Mouse (Mus musculus) c-Kit-negative CD71-positive TER-119-positive erythroid progenitor cells, embryonic 14.5 days (primary cell): ENCODE results near the gene Dnah1.

Source experiments
- DNase-seq: peaks from one replicate; pipeline ENCODE4 v3.0.0-alpha.2; 2013; ENCODE audit warnings: low read depth, low spot score

Gene Dnah1

DNA sequence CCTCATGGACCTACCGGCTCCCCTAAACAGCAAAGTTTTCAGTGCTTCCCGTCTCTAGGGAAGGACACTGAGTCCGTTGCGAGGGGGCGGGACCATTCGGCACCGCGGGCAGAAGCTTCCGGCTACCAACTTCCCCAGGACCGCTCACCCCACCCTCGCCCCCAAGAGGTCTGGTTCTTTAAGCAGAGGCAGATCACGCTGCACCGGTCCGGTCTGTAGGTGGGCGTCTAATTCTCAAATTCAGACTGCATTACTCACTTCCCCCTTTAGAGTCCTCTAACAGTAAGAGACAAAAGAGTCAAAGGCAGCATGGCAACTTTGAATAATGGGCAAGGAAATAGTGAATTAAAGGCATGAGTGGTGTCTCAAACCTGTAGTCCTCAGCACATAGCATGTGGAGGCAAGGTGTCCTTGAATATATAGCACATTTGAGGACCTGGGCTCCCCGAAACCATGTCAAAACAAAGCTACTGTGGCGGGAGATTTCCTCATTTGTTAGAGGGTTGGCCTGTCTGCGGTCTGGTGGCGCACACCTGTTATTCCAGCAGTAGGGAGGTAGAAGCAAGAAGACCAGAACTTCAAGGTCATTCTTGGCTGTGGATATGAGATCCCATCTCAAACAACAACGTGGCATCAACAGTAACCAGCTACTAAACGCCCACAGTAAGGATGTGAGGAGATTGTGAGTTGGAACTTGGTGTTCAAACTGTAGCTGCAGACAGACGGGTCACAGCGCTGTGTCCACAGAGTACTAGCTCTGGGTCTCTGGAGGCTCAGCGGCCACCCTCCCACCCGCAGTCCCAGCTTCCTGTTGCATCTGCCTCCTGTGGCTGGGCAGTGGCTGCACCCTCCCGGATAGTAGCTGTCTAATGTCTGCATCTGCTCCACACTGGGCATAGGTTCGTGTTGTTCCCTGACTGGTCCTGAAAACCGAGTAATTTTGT is at the start of gene Dnah1:
TSS of gene Dnah1 (minus strand) at position 48 of the 944 bp plus-strand sequence.
- peak; percentile 25 for DNase-seq

DNA sequence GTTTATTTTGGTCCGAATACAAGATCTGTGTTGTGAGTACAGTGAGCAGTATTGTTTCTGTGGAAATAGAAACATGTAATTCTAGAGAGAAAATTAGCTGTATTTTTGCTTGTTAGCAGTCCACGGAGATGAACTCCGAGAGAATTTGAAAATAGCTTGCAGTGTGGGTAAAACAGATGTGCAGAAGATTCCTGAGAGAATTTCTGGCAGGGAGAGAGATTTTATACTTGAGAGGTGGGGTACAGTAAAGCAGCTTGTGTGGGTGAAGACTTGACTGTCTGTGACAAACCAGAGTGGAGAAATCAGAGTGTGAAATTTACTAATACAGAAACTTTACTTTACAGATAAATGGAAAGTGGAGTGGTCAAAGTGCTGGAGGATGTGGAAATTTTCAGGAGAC is 45.7 kb upstream of the Dnah1 start:
- DNase-seq, result no peak

DNA sequence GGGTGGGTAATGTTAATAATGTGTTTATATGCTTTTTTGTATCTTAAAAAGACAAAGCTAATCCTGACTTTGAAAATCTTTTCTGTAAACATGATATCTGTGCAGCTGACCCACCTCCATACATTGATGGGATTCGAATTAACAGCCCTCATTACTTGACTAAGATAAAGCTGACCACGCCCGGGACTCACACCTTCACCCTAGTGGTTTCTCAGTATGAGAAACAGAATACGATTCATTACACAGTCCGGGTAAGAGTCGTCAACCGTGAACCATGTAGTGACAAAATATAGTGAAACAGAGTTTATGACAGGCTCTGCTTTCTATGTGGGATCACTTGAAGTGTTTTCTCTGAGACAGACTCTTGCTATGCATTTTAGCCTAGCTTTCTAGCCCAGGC is 44.3 kb upstream of the Dnah1 start:
- no peak for DNase-seq

DNA sequence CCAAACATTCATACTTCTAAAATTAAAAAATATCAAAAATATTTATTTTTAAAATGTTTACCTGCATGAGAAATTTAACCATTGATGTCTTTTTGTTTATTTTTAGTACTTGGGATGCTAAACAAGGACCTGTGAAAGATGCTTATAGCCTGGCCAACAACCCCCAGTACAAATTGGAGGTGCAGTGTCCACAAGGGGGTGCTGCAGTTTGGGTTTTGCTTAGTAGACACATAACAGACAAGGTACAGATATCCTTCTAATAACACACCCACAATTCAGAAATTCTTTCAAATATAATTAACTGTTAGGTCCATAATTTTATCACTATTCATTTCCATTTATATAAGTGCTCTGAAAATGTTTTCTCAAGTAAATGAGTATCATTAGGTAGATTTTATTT is 41.7 kb upstream of the Dnah1 start:
- DNase-seq, result peak; percentile 38

DNA sequence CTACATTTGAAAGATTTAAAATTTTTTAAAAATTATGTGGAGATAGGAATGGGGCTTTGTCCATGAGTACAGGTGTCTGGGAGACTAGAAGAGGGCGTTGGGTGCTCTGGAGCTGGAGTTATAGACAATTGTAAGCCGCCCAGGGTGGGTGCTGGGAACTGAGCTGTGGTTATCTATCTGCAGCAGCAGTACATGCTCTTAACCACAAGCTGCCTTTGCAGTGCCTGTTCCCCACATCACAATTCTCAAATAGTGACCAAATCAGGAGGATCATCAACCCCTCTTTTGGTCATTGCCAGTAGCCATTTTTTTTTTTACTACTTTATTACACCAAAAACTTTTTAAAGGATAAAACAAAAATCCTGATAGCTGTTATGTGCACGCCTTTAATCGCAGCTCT is 40.9 kb upstream of the Dnah1 start:
- DNase-seq, result no peak

DNA sequence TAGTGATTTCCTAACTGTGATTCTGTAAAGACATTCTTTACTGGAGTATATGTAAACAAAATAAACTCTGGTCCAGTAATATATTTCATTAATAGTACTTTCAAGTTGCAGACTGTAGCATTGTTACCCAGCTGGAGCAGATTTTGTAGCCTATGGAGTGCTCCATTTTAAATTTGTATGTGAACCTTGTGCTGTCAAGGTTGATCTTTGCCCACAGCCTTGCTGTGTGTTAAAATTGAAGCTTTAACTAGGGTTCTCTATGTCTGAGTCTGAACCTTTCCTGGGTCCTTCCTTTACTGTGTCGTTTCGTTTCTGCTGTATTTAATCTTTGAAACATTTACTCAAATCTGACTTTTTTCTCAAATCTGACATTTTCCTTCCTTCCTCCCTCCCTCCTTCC is 38.5 kb upstream of the Dnah1 start:
- no peak for DNase-seq

DNA sequence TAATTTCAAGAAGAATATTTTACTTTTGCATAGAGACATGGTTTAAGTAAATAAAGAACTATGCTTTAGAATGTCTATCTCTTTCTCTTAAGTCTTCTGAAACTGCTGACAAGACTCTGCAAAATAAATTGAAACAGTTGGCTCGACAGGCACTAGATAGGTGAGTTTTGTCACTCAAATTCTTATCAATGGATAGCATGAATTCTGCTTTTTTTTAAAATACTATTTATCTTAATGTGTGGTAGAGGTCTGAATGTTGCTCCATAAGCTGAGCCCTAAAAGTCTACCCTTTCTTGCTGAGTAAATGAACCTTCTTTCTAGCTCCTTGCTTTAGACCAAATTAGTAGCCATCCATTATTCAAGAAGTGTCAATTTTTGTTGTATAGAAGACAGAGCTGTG is 21.7 kb upstream of the Dnah1 start:
- DNase-seq, result no peak

DNA sequence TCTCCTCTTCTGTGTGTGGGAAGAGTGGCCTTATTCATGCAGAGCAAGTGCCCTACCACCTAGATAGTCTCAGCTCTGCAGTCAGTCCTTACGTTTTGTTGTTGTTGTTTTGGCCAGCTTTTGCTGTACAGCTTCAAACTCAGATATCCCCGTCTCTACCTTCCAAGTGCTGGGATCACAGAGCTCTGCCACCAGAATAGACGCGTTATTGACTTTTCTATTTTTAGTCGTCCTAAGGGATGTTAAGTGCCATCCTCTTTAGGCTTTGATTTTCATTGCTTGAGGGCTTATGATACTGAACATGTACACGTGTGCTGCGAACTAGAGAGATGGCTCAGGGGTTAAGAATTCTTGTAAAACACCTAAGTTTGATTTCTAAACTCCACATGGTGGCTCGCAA is 19.5 kb upstream of the Dnah1 start:
- no peak for DNase-seq

DNA sequence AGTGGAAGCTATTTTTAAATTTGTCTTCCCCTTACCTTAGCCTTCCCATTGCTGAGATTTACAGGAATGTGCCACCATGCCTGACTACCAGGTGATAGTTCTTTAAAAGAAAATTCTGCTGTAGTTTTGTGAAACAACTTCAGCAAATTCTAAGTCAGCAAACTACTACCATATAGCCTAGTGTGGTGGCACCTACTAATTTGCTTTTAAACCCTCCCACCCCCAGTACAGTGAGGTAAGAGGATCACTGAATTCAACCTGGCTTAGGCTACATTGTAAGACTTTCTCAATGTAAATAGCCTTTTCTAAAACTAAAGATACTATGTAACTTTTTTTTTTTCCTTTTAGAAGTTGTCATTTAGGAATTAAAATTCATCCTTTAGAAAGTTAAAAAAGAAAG is 14.3 kb upstream of the Dnah1 start:
- DNase-seq, result no peak

DNA sequence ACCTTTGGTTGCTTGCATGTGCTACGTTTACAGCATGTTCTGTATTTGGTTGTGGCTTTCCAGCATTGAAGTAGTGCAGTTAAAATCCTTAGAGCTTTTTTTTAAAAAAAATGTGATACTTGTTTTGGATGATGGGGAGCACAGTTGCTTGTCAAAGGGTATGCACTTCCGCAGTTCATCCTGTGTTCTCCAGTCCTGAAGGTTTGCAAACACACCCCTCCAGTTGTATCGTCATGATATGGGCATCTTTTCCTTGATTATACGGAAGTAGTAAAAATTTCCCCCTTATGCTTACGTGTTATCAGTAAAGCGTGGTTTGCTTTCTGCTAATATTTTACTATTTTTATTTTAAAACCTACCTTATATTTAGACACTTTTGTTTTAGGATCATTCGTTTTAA is 13.7 kb upstream of the Dnah1 start:
- DNase-seq, result no peak

DNA sequence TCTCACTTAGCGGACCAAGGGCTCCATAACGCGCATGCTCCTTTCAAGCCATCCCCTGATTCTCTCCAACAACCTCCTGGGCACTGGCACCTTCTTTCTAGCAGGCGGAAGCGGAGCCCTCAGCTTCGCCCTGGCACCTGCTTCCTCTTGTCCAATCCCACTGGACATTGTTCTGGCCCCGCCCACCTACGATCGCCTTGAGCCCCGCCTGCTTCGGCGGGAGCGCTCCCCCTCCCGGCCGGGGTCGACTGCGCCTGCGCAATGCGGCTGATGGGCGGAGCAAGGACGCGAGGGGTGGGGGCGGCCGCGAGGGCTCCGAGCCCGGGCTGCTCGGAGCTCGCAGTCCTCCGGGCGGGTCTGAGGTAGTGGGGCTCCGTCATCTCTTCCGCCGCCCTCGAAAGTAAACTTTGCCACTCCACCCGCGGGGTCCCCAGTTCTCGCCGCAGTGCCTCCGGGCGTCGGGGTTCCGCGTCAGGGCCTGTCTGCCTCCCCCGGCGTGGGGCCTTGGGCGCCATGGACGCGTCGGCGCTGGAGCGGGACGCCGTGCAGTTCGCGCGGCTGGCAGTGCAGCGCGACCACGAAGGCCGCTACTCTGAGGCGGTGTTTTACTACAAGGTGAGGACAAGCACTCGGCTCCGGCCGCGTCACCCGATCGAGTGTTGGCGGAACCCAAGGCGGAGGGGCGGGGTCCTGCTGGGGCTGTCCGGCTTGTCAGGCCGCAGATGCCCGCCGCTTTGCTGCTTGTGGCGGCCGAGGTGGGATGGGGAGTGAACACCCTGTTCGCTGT is 12.9 kb upstream of the Dnah1 start, which contains the start of gene Capn7:
TSS of gene Capn7 (plus strand) at position 270 of the 787 bp plus-strand sequence.
- peak; percentile 98 for DNase-seq

DNA sequence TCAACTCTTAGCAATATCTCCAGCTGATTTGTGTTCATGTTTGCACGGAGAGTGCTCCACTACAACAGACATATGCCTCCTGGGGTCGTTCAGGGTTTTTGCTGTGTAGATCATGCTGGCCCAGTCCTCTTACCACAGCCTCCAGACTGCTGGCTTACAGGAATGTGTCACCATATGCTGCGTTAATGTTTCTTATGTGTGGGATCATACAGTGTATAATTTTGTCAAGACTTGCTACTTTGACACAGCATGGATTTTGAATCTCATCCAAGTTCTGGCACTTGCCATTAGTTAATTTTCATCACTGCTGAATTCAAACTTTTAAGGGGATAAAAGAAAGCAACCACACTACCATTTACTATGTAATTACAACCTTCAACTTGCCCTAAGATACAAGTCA is 12.1 kb upstream of the Dnah1 start:
- no peak for DNase-seq

DNA sequence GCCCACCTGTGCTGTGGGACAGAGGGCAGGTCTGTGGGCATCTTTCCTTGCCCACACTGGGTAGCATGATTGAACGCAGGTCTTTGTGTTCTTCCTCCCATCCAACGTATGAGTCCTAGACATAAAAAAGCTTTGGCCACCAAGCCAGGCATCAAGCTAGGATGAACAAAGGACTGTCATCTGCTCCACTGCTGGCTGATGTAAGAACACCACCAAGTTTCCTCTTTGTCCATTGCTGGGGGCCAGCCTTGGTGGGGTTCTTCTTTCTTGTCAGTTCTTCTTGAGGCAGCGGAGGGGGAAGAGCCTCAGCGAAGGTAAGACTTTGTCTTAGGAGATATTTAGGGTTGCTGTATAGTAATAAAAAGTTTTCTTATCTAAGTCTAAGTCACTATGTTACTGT is 7.3 kb upstream of the Dnah1 start:
- no peak for DNase-seq

DNA sequence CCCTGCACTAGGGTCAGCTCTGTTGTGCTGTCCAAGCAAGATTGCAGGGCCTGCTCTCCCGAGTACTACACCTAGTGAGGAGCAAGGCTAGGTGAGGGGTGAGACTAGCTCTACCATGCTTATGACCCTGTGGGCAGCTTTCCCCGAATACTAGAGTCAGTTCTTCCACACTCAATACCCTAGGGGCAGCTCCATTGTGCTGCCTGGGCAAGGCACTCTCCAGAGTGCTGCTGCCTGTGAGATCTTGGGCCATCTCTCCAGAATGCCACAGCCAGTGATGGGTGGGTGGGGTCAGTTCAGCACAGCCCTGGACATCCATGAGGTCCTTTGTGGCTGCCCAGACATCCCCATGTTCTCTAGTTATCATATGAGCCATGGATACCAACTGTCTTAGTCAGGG is 6.0 kb upstream of the Dnah1 start:
- no peak for DNase-seq

DNA sequence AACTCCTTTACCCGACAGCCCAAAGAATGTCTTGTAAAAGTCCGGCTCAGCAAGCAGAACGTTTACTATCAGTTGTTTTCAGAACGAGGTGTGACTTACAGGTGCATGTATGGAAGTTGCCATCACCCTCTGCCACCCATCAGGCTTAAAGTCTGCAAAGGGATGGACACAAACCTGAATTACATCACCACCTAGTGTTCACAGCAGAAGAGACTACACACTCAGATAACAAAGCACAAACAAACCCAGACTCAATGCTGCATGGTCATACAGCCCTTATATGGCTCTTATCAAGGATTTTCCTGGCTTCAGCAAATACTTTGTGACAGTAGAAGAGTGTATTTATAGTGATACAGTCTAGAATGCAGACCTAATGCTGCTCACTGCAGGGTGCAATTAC is 4.0 kb upstream of the Dnah1 start:
- DNase-seq, result no peak

DNA sequence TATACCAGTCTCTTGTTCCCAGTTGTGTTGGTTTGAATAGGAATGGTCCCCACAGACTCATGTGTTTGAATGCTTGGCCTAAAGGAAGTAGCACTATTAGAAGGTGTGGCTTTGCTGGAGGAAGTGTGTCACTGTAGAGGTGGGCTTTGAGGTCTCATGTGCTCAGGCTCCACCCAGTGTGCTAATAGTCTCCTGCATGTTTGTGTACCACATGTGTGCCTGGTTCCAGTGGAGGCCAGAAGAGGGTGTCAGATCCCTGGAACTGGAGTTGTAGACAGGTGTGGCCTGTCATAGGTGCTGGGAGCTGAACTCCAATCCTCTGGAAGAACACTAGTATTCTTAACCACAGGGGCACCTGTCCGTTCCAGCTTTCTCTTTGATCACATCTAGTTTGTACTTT is 3.5 kb upstream of the Dnah1 start:
- no peak for DNase-seq

DNA sequence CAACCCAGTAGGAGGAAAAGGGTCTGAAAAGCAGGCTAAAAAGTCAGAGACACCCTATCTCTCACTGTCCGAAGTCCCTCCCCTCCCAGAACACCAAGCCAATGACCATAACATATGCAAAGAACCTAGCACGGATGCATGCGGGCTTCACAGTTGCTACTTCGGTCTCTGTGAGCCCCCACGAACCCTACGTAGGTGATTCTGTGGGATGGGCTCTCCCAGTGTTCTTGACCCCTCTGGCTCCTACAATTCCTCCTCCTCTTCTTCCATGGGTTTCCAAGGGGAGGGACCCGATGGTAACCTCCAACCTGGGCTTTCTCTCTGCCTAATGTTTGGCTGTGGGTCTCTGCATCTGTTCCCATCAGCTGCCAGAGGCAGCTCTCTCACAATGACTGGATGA is 3.1 kb upstream of the Dnah1 start:
- DNase-seq, result no peak

DNA sequence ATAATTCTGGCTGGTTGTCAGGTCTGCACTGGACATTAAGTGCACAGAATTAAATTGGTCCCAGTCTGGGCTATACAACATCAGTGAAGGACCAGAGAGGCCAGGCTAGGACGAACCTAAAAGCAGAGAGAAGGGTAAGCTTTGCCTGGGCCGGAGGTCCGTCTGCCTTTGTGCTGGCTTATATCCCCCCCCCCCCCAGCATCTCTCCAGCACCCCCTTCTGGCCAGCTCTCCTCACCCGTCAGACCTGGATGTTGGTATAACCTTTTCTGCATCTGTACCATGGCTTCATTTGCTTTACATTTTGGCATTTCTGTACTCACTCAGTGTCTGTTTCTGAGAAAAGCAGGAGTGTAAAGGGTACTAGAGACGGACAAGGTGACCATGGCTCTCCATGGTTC is 1.9 kb upstream of the Dnah1 start:
- no peak for DNase-seq

DNA sequence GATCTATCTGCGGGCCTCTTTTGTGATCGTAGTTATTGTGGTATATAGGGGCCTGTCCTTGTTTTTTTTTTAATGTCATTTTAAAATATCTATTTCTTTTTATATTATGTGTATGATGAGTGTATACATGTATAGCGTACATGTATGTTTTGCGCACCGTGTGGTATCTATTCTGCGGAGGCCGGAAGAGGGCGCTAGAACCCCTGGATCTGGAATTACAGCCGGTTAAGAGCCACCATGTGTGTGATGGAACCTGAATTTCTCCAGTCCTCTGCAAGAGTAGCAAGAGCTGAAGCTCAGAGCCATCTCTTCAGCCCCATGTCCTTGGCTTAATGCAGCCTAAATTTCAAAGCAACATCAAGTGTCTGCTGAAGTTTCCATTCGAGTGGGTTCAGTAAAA is 1.2 kb upstream of the Dnah1 start:
- DNase-seq, result peak; percentile 30

DNA sequence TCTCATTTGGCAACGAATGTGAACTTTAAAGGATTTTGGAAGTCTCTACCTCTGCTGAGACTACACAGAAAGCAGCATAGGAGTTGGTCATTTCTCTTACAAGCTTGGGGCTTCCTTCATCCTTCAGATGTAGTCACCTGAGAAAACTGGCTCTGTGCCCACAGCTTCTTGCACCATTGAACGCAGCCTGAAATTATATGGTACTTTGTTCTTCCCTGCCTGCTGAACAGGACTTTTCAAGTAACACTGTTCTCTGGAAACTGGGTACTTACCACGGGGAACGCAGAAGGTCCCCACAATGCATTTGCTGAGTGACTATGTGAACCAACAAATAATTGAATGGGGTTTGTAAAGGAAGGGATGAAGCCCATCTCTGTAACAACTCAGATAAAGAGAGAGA is 507 bp downstream of the Dnah1 start:
- no peak for DNase-seq

DNA sequence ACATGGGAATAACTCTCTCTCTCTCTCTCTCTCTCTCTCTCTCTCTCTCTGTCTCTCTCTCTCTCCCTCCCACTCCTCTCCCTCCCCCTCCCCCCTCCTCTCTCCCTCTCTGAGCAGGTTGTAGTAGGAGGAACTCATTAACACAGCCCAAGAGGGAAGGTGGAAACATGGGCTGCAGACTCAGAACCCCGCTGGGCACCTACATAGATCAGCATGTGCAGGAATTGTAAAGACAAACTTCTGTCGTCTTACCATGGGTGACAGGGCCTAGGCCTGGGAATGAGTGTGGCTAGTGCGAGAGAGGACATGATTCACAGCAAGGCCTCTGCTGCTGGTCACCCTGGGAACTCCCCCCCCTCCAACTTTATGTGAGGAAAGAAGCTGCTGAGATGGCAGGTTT is 1.5 kb downstream of the Dnah1 start:
- no peak for DNase-seq

DNA sequence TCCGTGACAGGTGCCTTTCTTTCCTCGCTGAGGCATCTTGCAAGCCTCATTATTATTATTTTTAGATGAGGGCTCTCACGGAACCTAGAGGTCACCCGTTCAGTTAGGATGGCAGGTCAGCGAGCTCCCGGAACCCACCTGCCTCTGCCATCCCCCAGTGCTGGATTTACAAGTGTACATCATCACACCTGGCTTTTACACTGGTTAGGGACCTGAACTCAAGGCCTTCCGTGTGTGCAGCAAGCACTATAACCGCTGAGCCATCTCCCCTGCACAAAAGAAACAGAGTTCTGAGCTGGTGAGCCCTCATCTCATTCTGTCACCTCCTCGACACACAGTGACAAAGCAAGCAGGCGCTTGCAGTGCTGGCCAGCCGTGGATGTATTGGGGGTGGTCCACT is 2.5 kb downstream of the Dnah1 start:
- DNase-seq, result no peak

DNA sequence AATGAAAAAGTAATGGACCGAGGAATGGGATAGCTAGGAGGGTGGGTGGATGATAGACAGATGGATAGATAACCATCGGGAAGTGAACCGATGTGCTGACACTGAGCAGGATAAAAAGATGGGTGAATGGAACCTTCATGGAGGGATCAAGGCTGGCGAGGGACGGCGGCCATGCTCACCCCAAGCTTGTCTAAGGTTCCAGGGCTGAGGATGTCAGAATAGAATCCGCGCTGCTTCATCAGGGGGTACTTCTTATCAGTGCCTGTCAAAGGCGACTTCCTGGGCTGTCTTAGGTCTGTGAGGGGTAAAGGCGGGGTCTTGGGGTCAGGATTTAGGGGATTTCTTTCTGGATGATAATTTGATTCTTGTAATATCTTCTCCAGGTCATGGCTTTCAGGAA is 4.2 kb downstream of the Dnah1 start:
- no peak for DNase-seq
